In genomic region chr13:78175821-78176380, GRCm38 (mm10) we compare ENCODE assay signal across 9 mouse cellular contexts. TPM values are rescaled to one million over a fixed set of nuclear protein-coding genes. Genes with fewer than 3 reads are reported as not detected.
A peak's percentile ranks its signal among the peaks of the same experiment; 100 is the strongest.
DNase-seq lines count a peak whose midpoint lies in the region; ATAC-seq and TF ChIP-seq lines count a peak whose summit lies in the region.
"Had no signal": no experiment of that assay in that cellular context is flagged by ENCODE, and none has a peak within 500 bp of the region (broad histone marks: within the 10 kb centered on the region; RNA-seq: fewer than 3 reads in every experiment).

No protein-coding gene starts in this region.

- no peak overlapping the region for H3K27ac ChIP-seq in heart, adult 2 months
- no peak overlapping the region for H3K27ac ChIP-seq in heart, embryonic 10.5 days
- no peak overlapping the region for H3K27ac ChIP-seq in neural tube, embryonic 11.5 days (ENCODE audit: low read depth, low read length)
- peak overlapping the region; percentile 63 for H3K27ac ChIP-seq in hindbrain, embryonic 12.5 days

- no peaks in the 10 kb centered on the region for H3K4me1 ChIP-seq in heart, adult 2 months (ENCODE audit: control insufficient read depth, insufficient read depth, low read length)
- H3K4me1 ChIP-seq in heart, embryonic 10.5 days: peaks cover 9% of the 10 kb centered on the region
- H3K4me1 ChIP-seq in neural tube, embryonic 11.5 days (ENCODE audit: control insufficient read depth, insufficient read depth, low read length): peaks cover 22% of the 10 kb centered on the region
- H3K4me1 ChIP-seq in hindbrain, embryonic 12.5 days: peaks cover 23% of the 10 kb centered on the region

- TF ChIP-seq EP300 in heart, adult 2 months (IDR thresholded peaks at IDR 0.05; ENCODE audit: insufficient read depth, low read depth, low read length): no peak

- no peaks in the 10 kb centered on the region for H3K36me3 ChIP-seq in heart, adult 2 months (ENCODE audit: control insufficient read depth, insufficient read depth, low read length)
- no peaks in the 10 kb centered on the region for H3K36me3 ChIP-seq in heart, embryonic 10.5 days
- no peaks in the 10 kb centered on the region for H3K36me3 ChIP-seq in neural tube, embryonic 11.5 days (ENCODE audit: control insufficient read depth, insufficient read depth, low read length)
- no peaks in the 10 kb centered on the region for H3K36me3 ChIP-seq in hindbrain, embryonic 12.5 days
- H3K36me3 ChIP-seq in splenic B cell, adult 2 months (ENCODE audit: control insufficient read depth, insufficient read depth, low read length, poor library complexity, severe bottlenecking): no peaks in the 10 kb centered on the region

- no peak for ATAC-seq in neural tube, embryonic 11.5 days (ENCODE audit: insufficient read depth, low FRiP score, low TSS enrichment)
- ATAC-seq in hindbrain, embryonic 12.5 days (ENCODE audit: low FRiP score): no peak

- no peak overlapping the region for H3K4me3 ChIP-seq in heart, adult 2 months
- no peak overlapping the region for H3K4me3 ChIP-seq in heart, embryonic 10.5 days
- no peak overlapping the region for H3K4me3 ChIP-seq in neural tube, embryonic 11.5 days (ENCODE audit: low read depth, low read length)
- H3K4me3 ChIP-seq in hindbrain, embryonic 12.5 days: peak overlapping the region; percentile 19

- intact Hi-C loops in heart, adult 2 months (cut with DNase I): no loop called here

- 6% methylated on average over 8 of the region's 8 CpGs for WGBS in heart, adult 2 months
- 1% methylated on average over 8 of the region's 8 CpGs for WGBS in heart, embryonic 10.5 days
- 3% methylated on average over 8 of the region's 8 CpGs for WGBS in neural tube, embryonic 11.5 days
- under 1% methylated on average over 8 of the region's 8 CpGs for WGBS in hindbrain, embryonic 12.5 days

- TF ChIP-seq POLR2A in heart, adult 2 months (IDR thresholded peaks at IDR 0.05; ENCODE audit: insufficient read depth, low read depth, low read length): no peak

- H3K9ac ChIP-seq in heart, adult 2 months (ENCODE audit: low read depth, low read length): no peak overlapping the region
- no peak overlapping the region for H3K9ac ChIP-seq in neural tube, embryonic 11.5 days (ENCODE audit: low read length)
- peak overlapping the region; percentile 56; the same call in 1 of the 2 replicates for H3K9ac ChIP-seq in hindbrain, embryonic 12.5 days

- DNase-seq in heart, adult 2 months: no peak
- no peak for DNase-seq in heart, embryonic 10.5 days (ENCODE audit: low spot score)
- DNase-seq in neural tube, embryonic 11.5 days (ENCODE audit: low spot score): peak; percentile 46
- no peak for DNase-seq in neural tube, embryonic 10.5 days (ENCODE audit: extremely low spot score, low spot score)
- peak; percentile 26 for DNase-seq in splenic B cell, adult 2 months (ENCODE audit: low read depth, low spot score)
- no peak for DNase-seq in spleen, adult 18-20 months
- DNase-seq in adipocyte (ENCODE audit: low spot score): no peak
- DNase-seq: heart, postnatal 36 days had no signal

- H3K9me3 ChIP-seq in heart, embryonic 10.5 days: no peaks in the 10 kb centered on the region
- H3K9me3 ChIP-seq in neural tube, embryonic 11.5 days (ENCODE audit: control insufficient read depth, low read length): no peaks in the 10 kb centered on the region
- no peaks in the 10 kb centered on the region for H3K9me3 ChIP-seq in hindbrain, embryonic 12.5 days (replicated peaks)

- H3K27me3 ChIP-seq in heart, adult 2 months (ENCODE audit: control insufficient read depth, insufficient read depth, low read length): peaks cover 16% of the 10 kb centered on the region
- peaks cover 98% of the 10 kb centered on the region for H3K27me3 ChIP-seq in heart, embryonic 10.5 days (ENCODE audit: insufficient read depth, poor library complexity, severe bottlenecking)
- H3K27me3 ChIP-seq in neural tube, embryonic 11.5 days (ENCODE audit: control insufficient read depth, insufficient read depth, low read length): peaks cover 47% of the 10 kb centered on the region
- H3K27me3 ChIP-seq in hindbrain, embryonic 12.5 days: peaks cover 22% of the 10 kb centered on the region
- no peaks in the 10 kb centered on the region; the same call in 1 of the 2 replicates for H3K27me3 ChIP-seq in splenic B cell, adult 2 months (ENCODE audit: control insufficient read depth, insufficient read depth, low read length, poor library complexity, severe bottlenecking)

- H3K4me2 ChIP-seq in neural tube, embryonic 11.5 days (ENCODE audit: low read depth): no peak overlapping the region
- H3K4me2 ChIP-seq in hindbrain, embryonic 12.5 days (replicated peaks): peak overlapping the region; percentile 39

- TF ChIP-seq CTCF in heart, adult 2 months (IDR thresholded peaks at IDR 0.05): peak; percentile 52

- no peaks in the 10 kb centered on the region for H3K79me2 ChIP-seq in heart, adult 2 months (replicated peaks; ENCODE audit: control insufficient read depth, insufficient read depth, low read length)

RNA-seq across cellular contexts. Expression of gene Nr2f1, which starts 23.7 kb away (rescaled TPM):
- total RNA-seq in heart, adult 2 months (2021): 1 to 10 TPM; 2.7 TPM
- polyA plus RNA-seq in heart, adult 2 months (2012; rRNA removed): 8.9 and 10.5 TPM in 2 replicates
- polyA plus RNA-seq in heart, embryonic 10.5 days (2016; fragmentation: Nextera tagmentation; extraction: Ambion mirVana): 6.0 and 13.8 TPM in 2 replicates
- polyA plus RNA-seq in neural tube, embryonic 11.5 days (2014; fragmentation: Nextera tagmentation; extraction: Ambion mirVana): 61.2 and 62.9 TPM in 2 replicates
- polyA plus RNA-seq in hindbrain, embryonic 12.5 days (2016; fragmentation: Nextera tagmentation; extraction: Ambion mirVana): 64.7 and 88.3 TPM in 2 replicates

Comparison
In these comparisons a context has a peak if more than half of its experiments do, and no peak if none do; other contexts are left out.
1. DNase-seq: peak in neural tube, embryonic 11.5 days (single experiment) and splenic B cell, adult 2 months (single experiment); none in heart, adult 2 months (0 of 2), heart, embryonic 10.5 days (single experiment), neural tube, embryonic 10.5 days (single experiment), spleen, adult 18-20 months (0 of 2) and adipocyte (single experiment).